Mouse (Mus musculus) limb, embryonic 12.5 days (tissue): ENCODE data around the gene Tbc1d10a. TPM values are rescaled to one million over a fixed set of nuclear protein-coding genes. Genes with fewer than 3 reads are reported as not detected.
A peak's percentile ranks its signal among the peaks of the same experiment; 100 is the strongest.

Experiments used
- ATAC-seq: fragments of 200-750 bp; cut with Nextera tagmentation; 2 replicates; pipeline ENCODE4 v1.8.0; 2017; ENCODE audit warnings: low read depth, moderate TSS enrichment; ENCODE audit not compliant: insufficient number of reproducible peaks, insufficient read depth, low FRiP score, low TSS enrichment
- H3K27ac ChIP-seq: fragments of 300-500 bp; sonication (generic); 2 replicates; pipeline ENCODE4 v1.5.1; 2016; ENCODE audit warnings: mild to moderate bottlenecking, moderate library complexity
- H3K27me3 ChIP-seq: fragments of 300-500 bp; sonication (generic); 2 replicates; pipeline ENCODE4 v1.6.1; 2016; ENCODE audit warnings: mild to moderate bottlenecking, moderate library complexity
- H3K36me3 ChIP-seq: fragments of 300-500 bp; sonication (generic); 2 replicates; pipeline ENCODE4 v1.6.1; 2016; ENCODE audit warnings: mild to moderate bottlenecking, moderate library complexity
- H3K4me1 ChIP-seq: fragments of 300-500 bp; sonication (generic); replicated peaks from 2 replicates; pipeline ENCODE4 v1.6.1; 2016
- H3K4me2 ChIP-seq: fragments of 300-500 bp; sonication (generic); 2 replicates; pipeline ENCODE4 v1.6.1; 2016; ENCODE audit warnings: mild to moderate bottlenecking, moderate library complexity
- H3K4me3 ChIP-seq: fragments of 300-500 bp; sonication (generic); replicated peaks from 2 replicates; pipeline ENCODE4 v1.5.1; 2016; ENCODE audit warnings: mild to moderate bottlenecking
- H3K9ac ChIP-seq: fragments of 300-500 bp; sonication (generic); replicated peaks from 2 replicates; pipeline ENCODE4 v1.6.1; 2016; ENCODE audit warnings: mild to moderate bottlenecking, moderate library complexity
- H3K9me3 ChIP-seq: fragments of 300-500 bp; sonication (generic); 2 replicates; pipeline ENCODE4 v1.6.1; 2016; ENCODE audit warnings: mild to moderate bottlenecking, moderate library complexity
- WGBS: fragments of 180-500 bp; shearing (Covaris S2); methylation state at CpG from one replicate; pipeline ENCODE4 v1.1.7; 2016; 5-methylcytosine and 5-hydroxymethylcytosine counted together
- polyA plus RNA-seq: library from polyadenylated mRNA; unstranded; fragments of >200 nt; fragmentation: Nextera tagmentation; extraction: Ambion mirVana; gene quantifications from 2 replicates; pipeline ENCODE4 v1.2.1, GENCODE M21; 2016

Gene Tbc1d10a
- polyA plus RNA-seq, 1 experiment from 2014 or later = 36.8 TPM

GRCm38 (mm10) chr11:4216248-4217000 lies 29.8 kb downstream of the Tbc1d10a start:
- Histone ChIP-seq H3K27ac (peak overlapping the region; percentile 4; the same call in 1 of the 2 replicates), H3K9me3 (peaks cover 5% of the 10 kb centered on the region; the same call in 1 of the 2 replicates), H3K27me3 (peaks cover 33% of the 10 kb centered on the region), H3K4me2 (no peak overlapping the region), H3K9ac (no peak overlapping the region), H3K4me1 (peaks cover 14% of the 10 kb centered on the region; the same call in 1 of the 2 replicates), H3K4me3 (no peak overlapping the region), H3K36me3 (peaks cover 51% of the 10 kb centered on the region)
- WGBS = 86% methylated on average over 9 of the region's 9 CpGs
- no peak for ATAC-seq

DNA sequence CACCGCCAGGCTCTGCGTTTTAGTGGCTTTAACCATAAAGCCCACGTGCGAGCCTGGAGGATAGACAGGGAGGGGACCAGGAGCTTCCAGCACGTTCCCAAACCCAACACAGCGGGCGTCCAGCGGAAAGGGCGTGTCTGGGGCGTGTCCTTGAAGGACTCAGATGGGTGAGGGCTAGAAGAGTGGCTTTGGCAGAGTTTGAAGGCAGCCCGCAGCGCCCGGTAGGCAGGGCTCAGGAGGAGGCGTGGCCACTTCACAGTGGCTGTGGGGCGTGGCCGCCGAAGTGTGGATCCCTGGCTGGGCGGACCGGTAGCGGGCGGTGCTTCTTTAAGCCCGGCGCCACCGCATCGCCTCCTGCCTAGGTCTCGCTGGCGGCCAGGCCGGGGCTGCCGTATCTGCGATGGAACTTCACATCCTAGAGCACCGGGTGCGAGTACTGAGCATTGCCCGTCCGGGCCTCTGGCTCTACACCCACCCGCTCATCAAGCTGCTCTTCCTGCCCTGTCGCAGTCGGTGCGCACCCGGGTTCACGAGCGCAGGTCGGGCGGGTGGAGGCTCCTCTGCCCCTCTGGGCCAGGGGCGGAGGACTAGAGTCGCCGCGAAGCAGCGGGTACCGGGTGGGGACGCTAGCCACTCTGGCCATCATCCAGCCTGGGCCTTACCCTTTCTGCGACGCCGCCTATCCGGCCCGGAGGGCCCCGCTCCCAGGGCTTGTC lies 31.5 kb downstream of the Tbc1d10a start, which contains the start of gene Castor1:
Gene Castor1 (plus strand): TSS at position 312 of the 716 bp plus-strand sequence.
- Histone ChIP-seq H3K27ac (no peak within 1 kb of the TSS), H3K27me3 (peaks cover 33% of the 10 kb centered on the region), H3K4me1 (peaks cover 14% of the 10 kb centered on the region; the same call in 1 of the 2 replicates), H3K4me3 (peak within 1 kb of the TSS; percentile 50), H3K9ac (peak within 1 kb of the TSS; percentile 61), H3K9me3 (peaks cover 5% of the 10 kb centered on the region; the same call in 1 of the 2 replicates), H3K36me3 (peaks cover 35% of the 10 kb centered on the region), H3K4me2 (peak within 1 kb of the TSS; percentile 90)
- 1% methylated on average over 56 of the region's 56 CpGs for WGBS
- peak; percentile 53 for ATAC-seq

- Histone ChIP-seq H3K4me3 (peak overlapping the region; percentile 50), H3K4me1 (peaks cover 17% of the 10 kb centered on the region; the same call in 1 of the 2 replicates), H3K9me3 (peaks cover 5% of the 10 kb centered on the region; the same call in 1 of the 2 replicates), H3K4me2 (peak overlapping the region; percentile 90), H3K36me3 (peaks cover 30% of the 10 kb centered on the region), H3K27me3 (peaks cover 33% of the 10 kb centered on the region), H3K9ac (peak overlapping the region; percentile 61; the same call in 1 of the 2 replicates), H3K27ac (no peak overlapping the region)
- ATAC-seq = no peak
- 3% methylated on average over 6 of the region's 6 CpGs for WGBS
Measured at GRCm38 (mm10) chr11:4218637-4219036, 32.0 kb downstream of the Tbc1d10a start.

GRCm38 (mm10) chr11:4219317-4219751 lies 32.7 kb downstream of the Tbc1d10a start:
- Histone ChIP-seq H3K9me3 (peaks cover 5% of the 10 kb centered on the region; the same call in 1 of the 2 replicates), H3K9ac (no peak overlapping the region), H3K4me3 (no peak overlapping the region), H3K27ac (no peak overlapping the region), H3K4me1 (peaks cover 20% of the 10 kb centered on the region; the same call in 1 of the 2 replicates), H3K36me3 (peaks cover 23% of the 10 kb centered on the region), H3K27me3 (peaks cover 33% of the 10 kb centered on the region), H3K4me2 (no peak overlapping the region)
- ATAC-seq = no peak
- 13% methylated on average over 2 of the region's 2 CpGs for WGBS

DNA sequence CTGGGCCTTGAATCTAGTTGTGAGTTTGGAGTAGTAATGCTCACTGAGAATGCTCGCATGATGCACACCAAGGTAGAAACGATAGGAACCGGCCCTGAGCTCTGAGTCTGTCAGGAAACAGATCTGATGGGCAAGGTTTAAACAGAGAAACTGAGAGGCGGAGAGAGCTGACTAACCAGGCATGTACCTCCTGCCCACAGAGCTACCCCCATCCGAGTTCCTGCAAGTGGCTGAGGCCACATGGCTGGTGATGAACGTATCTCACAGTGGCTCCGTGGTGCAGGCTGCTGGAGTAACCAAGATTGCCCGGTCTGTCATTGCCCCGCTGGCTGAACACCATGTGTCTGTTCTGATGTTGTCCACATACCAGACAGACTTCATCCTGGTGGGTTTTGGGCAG lies 33.3 kb downstream of the Tbc1d10a start:
- H3K4me1 ChIP-seq = peaks cover 20% of the 10 kb centered on the region; the same call in 1 of the 2 replicates
- peaks cover 35% of the 10 kb centered on the region for H3K27me3 ChIP-seq
- peaks cover 17% of the 10 kb centered on the region for H3K36me3 ChIP-seq
- no peak overlapping the region for H3K4me2 ChIP-seq
- H3K4me3 ChIP-seq = no peak overlapping the region
- no peak for ATAC-seq
- 64% methylated on average over 9 of the region's 9 CpGs for WGBS
- H3K27ac ChIP-seq = no peak overlapping the region
- peaks cover 5% of the 10 kb centered on the region; the same call in 1 of the 2 replicates for H3K9me3 ChIP-seq
- no peak overlapping the region for H3K9ac ChIP-seq

DNA sequence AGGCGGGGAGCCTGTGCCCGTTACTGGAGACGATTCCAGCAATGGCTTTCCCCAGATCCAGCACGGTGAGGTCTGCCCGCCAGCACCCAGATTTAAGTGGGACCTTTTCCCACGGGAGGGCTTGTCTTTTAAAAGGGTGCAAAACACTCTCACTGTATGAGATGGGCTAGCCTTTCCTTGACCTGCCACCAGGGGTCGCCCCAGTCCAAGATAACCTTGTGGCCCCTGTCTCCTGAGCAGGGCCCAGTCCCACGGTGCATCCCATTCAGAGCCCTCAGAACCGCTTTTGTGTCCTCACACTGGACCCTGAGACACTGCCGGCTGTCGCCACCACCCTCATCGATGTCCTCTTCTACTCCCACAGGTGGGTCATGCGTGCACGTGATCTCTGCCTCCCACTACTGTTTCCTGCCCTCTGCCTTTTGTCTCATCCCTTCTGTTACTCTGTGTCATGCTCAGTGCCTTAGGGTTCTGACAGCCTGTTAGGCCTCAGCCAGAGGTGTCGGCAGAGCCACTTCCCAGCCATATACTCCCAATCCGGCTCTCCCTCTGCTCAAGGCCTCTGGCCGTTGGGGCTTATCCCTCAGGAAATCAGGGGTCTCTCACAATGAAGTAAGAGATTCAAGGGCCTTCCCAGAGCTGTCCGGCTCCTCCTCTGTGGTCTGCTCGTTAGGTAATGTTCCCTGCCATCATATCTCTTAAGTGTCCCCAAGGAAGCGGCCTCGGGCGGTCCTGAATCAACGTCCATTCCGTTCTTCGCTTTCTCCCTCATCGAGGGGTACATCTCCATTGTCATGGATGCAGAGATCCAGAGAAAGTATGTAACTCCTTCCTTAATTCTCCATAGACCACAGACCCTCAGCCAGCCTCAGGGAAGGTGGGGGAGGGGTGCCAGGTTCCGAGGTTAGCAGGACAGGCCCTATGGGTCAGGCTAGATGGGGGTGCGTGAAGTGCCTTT lies 34.1 kb downstream of the Tbc1d10a start:
- Histone ChIP-seq H3K4me1 (peaks cover 20% of the 10 kb centered on the region; the same call in 1 of the 2 replicates), H3K4me3 (no peak overlapping the region), H3K27ac (no peak overlapping the region), H3K36me3 (peaks cover 9% of the 10 kb centered on the region), H3K4me2 (no peak overlapping the region), H3K9me3 (peaks cover 5% of the 10 kb centered on the region; the same call in 1 of the 2 replicates), H3K9ac (no peak overlapping the region), H3K27me3 (peaks cover 36% of the 10 kb centered on the region)
- WGBS = 49% methylated on average over 28 of the region's 28 CpGs
- ATAC-seq = no peak

DNA sequence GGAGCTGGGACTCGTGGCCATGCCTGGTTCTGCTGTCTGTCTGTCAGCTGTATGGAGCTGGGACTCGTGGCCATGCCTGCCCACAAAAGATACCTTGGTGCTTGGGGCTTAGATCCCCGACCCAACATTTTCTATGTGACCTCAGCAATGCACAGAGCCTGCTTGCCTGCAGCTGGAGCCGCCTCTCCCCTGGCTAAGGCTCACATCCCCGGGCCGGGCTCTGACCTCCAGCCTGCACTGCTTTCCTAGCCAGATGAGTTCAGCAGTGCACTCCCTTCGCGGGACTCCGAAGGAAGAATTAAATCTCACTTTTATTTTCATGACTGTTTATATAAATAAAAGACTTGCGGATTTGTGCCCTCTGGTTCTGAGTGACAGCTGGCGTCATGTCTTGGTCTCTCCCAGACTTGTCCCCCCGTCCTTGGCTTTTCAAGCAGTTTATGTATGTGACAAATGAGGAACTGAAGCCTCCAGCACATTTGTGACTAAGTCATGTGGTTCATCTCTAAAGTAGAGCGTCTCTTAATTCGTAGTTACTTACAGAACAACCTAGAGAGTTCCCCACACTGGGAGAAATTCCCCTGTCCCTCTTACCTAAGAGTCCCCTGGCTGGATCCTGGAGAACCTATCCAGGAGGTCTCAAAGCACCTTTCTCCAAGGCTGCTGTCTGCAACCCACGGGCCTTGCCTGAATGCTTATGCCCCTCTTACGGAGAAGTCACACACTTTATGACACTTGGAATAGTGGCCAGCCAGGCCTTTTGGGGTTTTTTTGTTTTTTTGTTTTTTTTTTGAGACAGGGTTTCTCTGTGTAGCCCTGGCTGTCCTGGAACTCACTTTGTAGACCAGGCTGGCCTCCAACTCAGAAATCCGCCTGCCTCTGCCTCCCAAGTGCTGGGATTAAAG lies 35.7 kb downstream of the Tbc1d10a start:
- Histone ChIP-seq H3K9me3 (peaks cover 5% of the 10 kb centered on the region; the same call in 1 of the 2 replicates), H3K9ac (no peak overlapping the region), H3K27ac (no peak overlapping the region), H3K4me3 (no peak overlapping the region), H3K4me1 (peaks cover 20% of the 10 kb centered on the region; the same call in 1 of the 2 replicates), H3K36me3 (no peaks in the 10 kb centered on the region), H3K4me2 (no peak overlapping the region), H3K27me3 (peaks cover 36% of the 10 kb centered on the region)
- no peak for ATAC-seq
- 79% methylated on average over 17 of the region's 17 CpGs for WGBS

DNA sequence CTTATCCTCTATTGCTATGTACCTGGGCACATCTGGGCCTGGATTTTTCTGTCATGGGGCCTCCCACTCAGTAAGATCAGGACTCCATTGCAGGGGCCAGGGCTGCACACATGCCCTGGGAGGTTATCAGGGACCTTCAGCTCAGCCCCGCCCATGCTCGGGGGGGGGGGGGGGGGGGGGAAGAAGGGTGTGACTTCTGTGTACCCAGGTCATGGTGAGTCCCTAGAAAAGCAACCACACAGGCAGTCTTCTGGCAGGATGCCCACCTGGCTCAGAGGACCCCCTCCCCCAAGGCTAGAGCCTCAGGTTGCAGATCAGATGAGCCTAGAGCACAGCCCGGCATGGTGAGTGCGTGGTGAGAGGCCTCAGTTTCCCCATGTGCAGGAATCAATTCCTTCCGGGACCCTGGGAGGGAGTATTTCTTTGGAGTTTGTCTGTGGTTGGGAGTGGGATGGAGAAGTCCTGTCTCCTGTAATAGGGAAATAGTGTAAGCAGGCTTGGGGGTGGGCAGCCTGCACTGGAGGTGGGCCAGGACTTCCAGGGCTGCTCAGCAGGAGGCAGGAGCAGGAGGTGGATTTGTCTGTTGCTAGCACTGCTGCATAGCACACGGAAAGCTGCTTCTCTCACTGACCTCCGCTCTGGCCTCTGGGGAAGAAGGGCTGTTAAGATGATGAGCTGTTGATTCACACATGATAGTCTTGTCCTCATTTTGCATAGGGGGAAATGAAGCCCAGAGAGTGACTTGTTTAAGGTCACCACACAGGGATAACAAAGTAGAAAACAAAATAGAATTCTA lies 37.0 kb downstream of the Tbc1d10a start:
- H3K9me3 ChIP-seq = no peaks in the 10 kb centered on the region
- 37% methylated on average over 5 of the region's 7 CpGs for WGBS
- no peak overlapping the region for H3K27ac ChIP-seq
- peaks cover 12% of the 10 kb centered on the region for H3K4me1 ChIP-seq
- H3K4me2 ChIP-seq = no peak overlapping the region
- peaks cover 24% of the 10 kb centered on the region for H3K27me3 ChIP-seq
- H3K4me3 ChIP-seq = no peak overlapping the region
- H3K36me3 ChIP-seq = no peaks in the 10 kb centered on the region
- ATAC-seq = no peak
- H3K9ac ChIP-seq = no peak overlapping the region

- ATAC-seq = no peak
- WGBS = 41% methylated on average over 2 of the region's 2 CpGs
- Histone ChIP-seq H3K4me1 (peaks cover 8% of the 10 kb centered on the region), H3K4me3 (no peak overlapping the region), H3K9me3 (no peaks in the 10 kb centered on the region), H3K27ac (no peak overlapping the region), H3K36me3 (no peaks in the 10 kb centered on the region), H3K27me3 (peaks cover 17% of the 10 kb centered on the region), H3K9ac (no peak overlapping the region), H3K4me2 (no peak overlapping the region)
Measured at GRCm38 (mm10) chr11:4224223-4224622, 37.6 kb downstream of the Tbc1d10a start.
